Comparison of ENCODE assay signal across 8 mouse cellular contexts in genomic region chr3:52069304-52070162, GRCm38 (mm10). TPM values are rescaled to one million over a fixed set of nuclear protein-coding genes. Genes with fewer than 3 reads are reported as not detected.
DNase-seq lines count a peak whose midpoint lies in the region; ATAC-seq and TF ChIP-seq lines count a peak whose summit lies in the region.

No protein-coding gene starts in this region.

- peak; percentile 45; the same call in 1 of the 2 replicates for TF ChIP-seq POLR2A in small intestine, adult 2 months (IDR thresholded peaks at IDR 0.05; ENCODE audit: low read depth, low read length)

- no peaks in the 10 kb centered on the region for H3K27me3 ChIP-seq in small intestine, adult 2 months (ENCODE audit: control insufficient read depth, insufficient read depth, low read length)

- TF ChIP-seq CTCF in small intestine, adult 2 months (IDR thresholded peaks at IDR 0.05; ENCODE audit: extremely low read depth, insufficient read length, insufficient replicate concordance, low read depth, low read length): no peak

- DNase-seq in ZHBTc4 (ENCODE audit: low read depth, low spot score): peak; percentile 64
- peak; percentile 29 to 56 for DNase-seq in cerebellum, postnatal 4 days (ENCODE audit: low spot score in 2 of 2)
- DNase-seq in gastrocnemius, postnatal 14 days: peak; percentile 63
- peak; percentile 91 for DNase-seq in induced T-regulatory cell, adult 2 months (ENCODE audit: low read depth)
- peak; percentile 61 to 62 for DNase-seq in left cerebral cortex, postnatal 14 days (ENCODE audit: low spot score in 2 of 2)

- H3K36me3 ChIP-seq in small intestine, adult 2 months (ENCODE audit: control insufficient read depth, insufficient read depth, low read length): no peaks in the 10 kb centered on the region

- 28% methylated on average over 25 of the region's 25 CpGs for WGBS in small intestine, adult 2 months

- H3K4me1 ChIP-seq in small intestine, adult 2 months (ENCODE audit: control insufficient read depth, insufficient read depth, insufficient read length, low read length): peaks cover 2% of the 10 kb centered on the region; the same call in 1 of the 2 replicates

- 0 out of 2 replicates have a peak overlapping the region, but pooled peaks have one; percentile 11 for H3K27ac ChIP-seq in small intestine, adult 2 months (ENCODE audit: insufficient read depth, low read depth, low read length)

- intact Hi-C loops in gastrocnemius, postnatal 14 days (cut with DNase I; ENCODE audit: low total_unique reads): no loop called here
- intact Hi-C loops in left cerebral cortex, postnatal 14 days (cut with DNase I): no loop called here

- H3K4me3 ChIP-seq in small intestine, adult 2 months (ENCODE audit: low read depth, low read length): peak overlapping the region; percentile 63

- peak; percentile 93 for ATAC-seq in megakaryocyte progenitor cell, adult 5-6 weeks (replicated peaks; ENCODE audit: poor library complexity)
- ATAC-seq in erythroid progenitor cell, adult 5-6 weeks (replicated peaks; ENCODE audit: low FRiP score, poor library complexity, severe bottlenecking): no peak

RNA-seq across cellular contexts. Expression of gene Maml3, which starts 35.3 kb away (rescaled TPM):
- 1 to 10 TPM; 3.3 to 3.5 TPM for total RNA-seq in gastrocnemius, postnatal 14 days (2021)
- 1 to 10 TPM; 8.2 to 9.7 TPM for total RNA-seq in left cerebral cortex, postnatal 14 days (2021)
- 7.8 and 9.5 TPM in 2 replicates for total RNA-seq in megakaryocyte progenitor cell, adult 5-6 weeks (2015)
- total RNA-seq in megakaryocyte progenitor cell, adult 5-6 weeks (2017): 5.9 and 7.9 TPM in 2 replicates
- 1.6 and 3.2 TPM in 2 replicates for polyA plus RNA-seq in small intestine, adult 2 months (2012; rRNA removed)
- 0.84 and 2.2 TPM in 2 replicates for total RNA-seq in erythroid progenitor cell, adult 5-6 weeks (2015; ENCODE audit: low replicate concordance)
- 0.15 and 1.0 TPM in 2 replicates for total RNA-seq in erythroid progenitor cell, adult 5-6 weeks (2017; ENCODE audit: low replicate concordance)
